Comparison of ENCODE assay signal across 23 mouse cellular contexts in the genomic region with DNA sequence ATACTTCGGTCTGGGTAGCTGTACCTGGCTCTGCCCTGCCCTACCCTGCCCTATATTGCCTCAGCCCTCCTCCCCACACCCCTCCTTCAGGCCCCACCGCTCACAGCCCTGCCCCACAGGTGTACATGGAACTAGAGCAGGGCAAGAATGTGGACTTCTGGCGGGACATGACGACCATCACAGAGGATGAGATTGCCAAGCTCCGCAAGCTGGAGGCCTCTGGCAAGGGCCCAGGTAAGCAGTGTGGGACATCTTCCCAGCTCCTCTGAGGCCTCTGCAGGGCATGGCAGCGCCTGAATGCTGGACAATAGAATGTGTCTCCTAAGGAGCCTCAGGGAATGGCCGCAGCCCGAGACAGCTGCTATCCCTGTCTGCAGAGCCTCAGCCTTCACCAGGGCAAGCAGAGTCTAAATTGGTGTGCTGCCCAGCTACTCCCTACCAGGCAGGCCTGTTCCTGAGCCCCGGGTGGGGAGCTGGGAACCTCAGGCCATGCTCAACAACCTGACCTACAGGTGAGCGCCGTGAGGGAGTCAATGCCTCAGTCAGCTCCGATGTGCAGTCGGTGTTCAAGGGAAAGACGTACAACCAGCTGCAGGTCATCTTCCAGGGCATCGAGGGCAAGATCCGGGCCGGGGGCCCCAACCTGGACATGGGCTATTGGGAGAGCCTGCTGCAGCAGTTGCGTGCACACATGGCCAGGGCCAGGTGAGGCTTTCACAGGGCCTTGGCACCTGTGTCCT. TPM values are rescaled to one million over a fixed set of nuclear protein-coding genes. Genes with fewer than 3 reads are reported as not detected.
DNase-seq lines count a peak whose midpoint lies in the region; ATAC-seq lines count a peak whose summit lies in the region.
"Had no signal": no experiment of that assay in that cellular context is flagged by ENCODE, and none has a peak within 500 bp of the region (broad histone marks: within the 10 kb centered on the region; RNA-seq: fewer than 3 reads in every experiment).

No protein-coding gene starts in this region.

- H3K4me1 ChIP-seq in neural tube, embryonic 12.5 days = peaks cover 27% of the 10 kb centered on the region
- H3K4me1 ChIP-seq in neural tube, embryonic 15.5 days = peaks cover 28% of the 10 kb centered on the region
- peaks cover 43% of the 10 kb centered on the region for H3K4me1 ChIP-seq in embryonic facial prominence, embryonic 10.5 days

- ATAC-seq in neural tube, embryonic 12.5 days (ENCODE audit: low FRiP score, low read depth) = no peak
- no peak for ATAC-seq in neural tube, embryonic 15.5 days (ENCODE audit: low FRiP score)
- ATAC-seq: forebrain, postnatal 0 days; intestine, postnatal 0 days had no signal

- H3K4me2 ChIP-seq in neural tube, embryonic 12.5 days (replicated peaks) = no peak overlapping the region
- no peak overlapping the region for H3K4me2 ChIP-seq in neural tube, embryonic 15.5 days
- H3K4me2 ChIP-seq: forebrain, embryonic 12.5 days; heart, embryonic 11.5 days; hindbrain, embryonic 12.5 days; hindbrain, embryonic 15.5 days had no signal

- no peak overlapping the region for H3K9ac ChIP-seq in neural tube, embryonic 12.5 days
- H3K9ac ChIP-seq in neural tube, embryonic 15.5 days (replicated peaks) = no peak overlapping the region
- H3K9ac ChIP-seq: forebrain, embryonic 12.5 days; forebrain, postnatal 0 days; hindbrain, embryonic 12.5 days; hindbrain, embryonic 15.5 days had no signal

- WGBS in neural tube, embryonic 12.5 days = 96% methylated on average over 18 of the region's 18 CpGs
- 95% methylated on average over 18 of the region's 18 CpGs for WGBS in neural tube, embryonic 15.5 days
- 94% methylated on average over 18 of the region's 18 CpGs for WGBS in embryonic facial prominence, embryonic 10.5 days

- H3K9me3 ChIP-seq in neural tube, embryonic 12.5 days = no peaks in the 10 kb centered on the region
- H3K9me3 ChIP-seq in neural tube, embryonic 15.5 days (replicated peaks) = no peaks in the 10 kb centered on the region
- no peaks in the 10 kb centered on the region for H3K9me3 ChIP-seq in embryonic facial prominence, embryonic 10.5 days
- H3K9me3 ChIP-seq: forebrain, embryonic 12.5 days; G1E; hindbrain, embryonic 12.5 days; hindbrain, embryonic 15.5 days had no signal

- no peak overlapping the region for H3K27ac ChIP-seq in neural tube, embryonic 12.5 days
- no peak overlapping the region for H3K27ac ChIP-seq in neural tube, embryonic 15.5 days (replicated peaks)
- H3K27ac ChIP-seq in embryonic facial prominence, embryonic 10.5 days (replicated peaks) = no peak overlapping the region
- H3K27ac ChIP-seq: forebrain, embryonic 12.5 days; heart, adult 2 months; hindbrain, embryonic 12.5 days; hindbrain, embryonic 15.5 days had no signal

- H3K36me3 ChIP-seq in neural tube, embryonic 12.5 days = peaks cover 57% of the 10 kb centered on the region
- peaks cover 55% of the 10 kb centered on the region for H3K36me3 ChIP-seq in neural tube, embryonic 15.5 days
- H3K36me3 ChIP-seq in embryonic facial prominence, embryonic 10.5 days (replicated peaks) = peaks cover 68% of the 10 kb centered on the region

- no peaks in the 10 kb centered on the region for H3K27me3 ChIP-seq in neural tube, embryonic 12.5 days (replicated peaks)
- H3K27me3 ChIP-seq in neural tube, embryonic 15.5 days (replicated peaks) = no peaks in the 10 kb centered on the region
- no peaks in the 10 kb centered on the region for H3K27me3 ChIP-seq in embryonic facial prominence, embryonic 10.5 days (replicated peaks; ENCODE audit: low read depth, poor library complexity, severe bottlenecking)
- H3K27me3 ChIP-seq: CH12.LX; forebrain, embryonic 12.5 days; hindbrain, embryonic 12.5 days; hindbrain, embryonic 15.5 days had no signal

- 0 out of 2 replicates have a peak overlapping the region, but pooled peaks have one; percentile 1 for H3K4me3 ChIP-seq in neural tube, embryonic 12.5 days
- no peak overlapping the region for H3K4me3 ChIP-seq in neural tube, embryonic 15.5 days (replicated peaks)
- H3K4me3 ChIP-seq in embryonic facial prominence, embryonic 10.5 days = peak overlapping the region; percentile 14
- H3K4me3 ChIP-seq: forebrain, embryonic 12.5 days; heart, adult 2 months; hindbrain, embryonic 12.5 days; hindbrain, embryonic 15.5 days had no signal

- DNase-seq in cerebellum, adult 9-10 months = peak; percentile 48
- DNase-seq in cerebellum, postnatal 4 days (ENCODE audit: low spot score in 2 of 2) = no peak
- DNase-seq in heart, adult 11 months = peak; percentile 93
- no peak for DNase-seq in heart, adult 9 months (ENCODE audit: low spot score in 2 of 2)
- DNase-seq in embryonic facial prominence, embryonic 10.5 days (ENCODE audit: low spot score) = no peak
- DNase-seq in frontal cortex, postnatal 10 days (ENCODE audit: low spot score in 2 of 2) = no peak
- DNase-seq: adrenal gland, postnatal 14 days; B cell, adult 2 months; cerebellum, adult 11 months; embryo, embryonic 11 days; forebrain, postnatal 0 days; gastrocnemius, postnatal 25 days; heart, adult 2 months had no signal

RNA-seq across cellular contexts. Expression of a gene that starts 3.1 kb away (rescaled TPM):
- 54.1 and 54.9 TPM in 2 replicates for polyA plus RNA-seq in neural tube, embryonic 12.5 days (2016; fragmentation: Nextera tagmentation; extraction: Ambion mirVana)
- polyA plus RNA-seq in neural tube, embryonic 15.5 days (2015; fragmentation: Nextera tagmentation; extraction: Ambion mirVana) = 27.8 and 34.0 TPM in 2 replicates
- 52.3 and 54.3 TPM in 2 replicates for polyA plus RNA-seq in embryonic facial prominence, embryonic 10.5 days (2016; fragmentation: Nextera tagmentation; extraction: Ambion mirVana)

RNA-seq across cellular contexts. Expression of a gene that starts 4.6 kb away (rescaled TPM):
- polyA plus RNA-seq in neural tube, embryonic 12.5 days (2016; fragmentation: Nextera tagmentation; extraction: Ambion mirVana) = 3.8 and 4.7 TPM in 2 replicates
- 5.5 and 11.4 TPM in 2 replicates for polyA plus RNA-seq in neural tube, embryonic 15.5 days (2015; fragmentation: Nextera tagmentation; extraction: Ambion mirVana)
- polyA plus RNA-seq in embryonic facial prominence, embryonic 10.5 days (2016; fragmentation: Nextera tagmentation; extraction: Ambion mirVana) = 3.1 and 3.6 TPM in 2 replicates
- polyA plus RNA-seq: G1E had no signal

RNA-seq across cellular contexts. Expression of a gene that starts 19.1 kb away (rescaled TPM):
- polyA plus RNA-seq in neural tube, embryonic 12.5 days (2016; fragmentation: Nextera tagmentation; extraction: Ambion mirVana) = not detected in 2 replicates
- not detected in 2 replicates for polyA plus RNA-seq in neural tube, embryonic 15.5 days (2015; fragmentation: Nextera tagmentation; extraction: Ambion mirVana)
- polyA plus RNA-seq in embryonic facial prominence, embryonic 10.5 days (2016; fragmentation: Nextera tagmentation; extraction: Ambion mirVana) = not detected in 2 replicates
- polyA plus RNA-seq: embryonic facial prominence, embryonic 11.5 days; forebrain, embryonic 12.5 days; forebrain, postnatal 0 days; G1E; heart, embryonic 11.5 days; hindbrain, embryonic 12.5 days; hindbrain, embryonic 15.5 days had no signal

RNA-seq across cellular contexts. Expression of a gene that starts 26.3 kb away (rescaled TPM):
- 95.6 TPM in 2 replicates for polyA plus RNA-seq in neural tube, embryonic 12.5 days (2016; fragmentation: Nextera tagmentation; extraction: Ambion mirVana)
- polyA plus RNA-seq in neural tube, embryonic 15.5 days (2015; fragmentation: Nextera tagmentation; extraction: Ambion mirVana) = 31.0 and 48.9 TPM in 2 replicates
- 114 and 122 TPM in 2 replicates for polyA plus RNA-seq in embryonic facial prominence, embryonic 10.5 days (2016; fragmentation: Nextera tagmentation; extraction: Ambion mirVana)

RNA-seq across cellular contexts. Expression of a gene that starts 31.2 kb away (rescaled TPM):
- 89.7 and 99.3 TPM in 2 replicates for polyA plus RNA-seq in neural tube, embryonic 12.5 days (2016; fragmentation: Nextera tagmentation; extraction: Ambion mirVana)
- 116 and 124 TPM in 2 replicates for polyA plus RNA-seq in neural tube, embryonic 15.5 days (2015; fragmentation: Nextera tagmentation; extraction: Ambion mirVana)
- 72.2 and 72.4 TPM in 2 replicates for polyA plus RNA-seq in embryonic facial prominence, embryonic 10.5 days (2016; fragmentation: Nextera tagmentation; extraction: Ambion mirVana)

Comparison
In these comparisons a context has a peak if more than half of its experiments do, and no peak if none do; other contexts are left out.
1. DNase-seq: peak in cerebellum, adult 9-10 months (single experiment) and heart, adult 11 months (single experiment); none in cerebellum, postnatal 4 days (0 of 2), heart, adult 9 months (0 of 2), embryonic facial prominence, embryonic 10.5 days (single experiment) and frontal cortex, postnatal 10 days (0 of 2).